Mouse (Mus musculus) layer of hippocampus, adult 18-20 months (tissue): Measurements from ENCODE around the gene Tmem132a. TPM values are rescaled to one million over a fixed set of nuclear protein-coding genes. Genes with fewer than 3 reads are reported as not detected.

ENCODE experiments used
- DNase-seq, 2 experiments: peaks; one replicate each; pipeline ENCODE4 v3.0.0; 2022; ENCODE audit warnings: low spot score in 2 of 2
- total RNA-seq, 2 experiments: library from RNA; stranded (reverse); gene quantifications; 2 replicates each; pipeline ENCODE4 v1.2.3; 2021

Tmem132a gene
- total RNA-seq, 2 experiments from 2014 or later, result 148 to 178 TPM

GRCm38 (mm10) chr19:10880085-10880974 lies 10.6 kb upstream of the Tmem132a start:
- DNase-seq, result peak in 1 of 2 experiments; percentile 58

GRCm38 (mm10) chr19:10878201-10878837 lies 8.6 kb upstream of the Tmem132a start:
- DNase-seq, result peak in 1 of 2 experiments; percentile 57

GRCm38 (mm10) chr19:10871328-10871961 lies 1.7 kb upstream of the Tmem132a start:
- no peak for DNase-seq

GRCm38 (mm10) chr19:10870676-10871075 lies 936 bp upstream of the Tmem132a start:
- no peak for DNase-seq

- DNase-seq, result peak; percentile 81 to 92
Observed at GRCm38 (mm10) chr19:10869241-10869885, 377 bp downstream of the Tmem132a start.

GRCm38 (mm10) chr19:10868623-10869141 lies 1.1 kb downstream of the Tmem132a start:
- DNase-seq, result no peak

- DNase-seq, result no peak
Observed at GRCm38 (mm10) chr19:10867946-10868622, 1.7 kb downstream of the Tmem132a start.

GRCm38 (mm10) chr19:10866351-10866750 lies 3.4 kb downstream of the Tmem132a start:
- DNase-seq, result no peak

- DNase-seq, result no peak
Observed at GRCm38 (mm10) chr19:10860072-10860497, 9.7 kb downstream of the Tmem132a start.

- no peak for DNase-seq
Observed at GRCm38 (mm10) chr19:10856520-10856919, 13.2 kb downstream of the Tmem132a start.

GRCm38 (mm10) chr19:10855422-10855821 lies 14.3 kb downstream of the Tmem132a start:
- no peak for DNase-seq

GRCm38 (mm10) chr19:10847311-10848087 lies 22.2 kb downstream of the Tmem132a start:
- DNase-seq, result no peak

GRCm38 (mm10) chr19:10846150-10846549 lies 23.6 kb downstream of the Tmem132a start:
- no peak for DNase-seq

GRCm38 (mm10) chr19:10845454-10845853 lies 24.3 kb downstream of the Tmem132a start:
- DNase-seq, result no peak

- no peak for DNase-seq
Observed at GRCm38 (mm10) chr19:10844206-10844605, 25.5 kb downstream of the Tmem132a start.

- DNase-seq, result no peak
Observed at GRCm38 (mm10) chr19:10842914-10843313, 26.8 kb downstream of the Tmem132a start.

GRCm38 (mm10) chr19:10841721-10842626 lies 27.8 kb downstream of the Tmem132a start:
- no peak for DNase-seq

GRCm38 (mm10) chr19:10839010-10839892 lies 30.5 kb downstream of the Tmem132a start, which contains the start of gene Slc15a3:
Gene Slc15a3 (plus strand): TSS chr19:10839727.
- no peak for DNase-seq
